Mouse (Mus musculus): Measurements from ENCODE around the gene Anapc13.

DNA sequence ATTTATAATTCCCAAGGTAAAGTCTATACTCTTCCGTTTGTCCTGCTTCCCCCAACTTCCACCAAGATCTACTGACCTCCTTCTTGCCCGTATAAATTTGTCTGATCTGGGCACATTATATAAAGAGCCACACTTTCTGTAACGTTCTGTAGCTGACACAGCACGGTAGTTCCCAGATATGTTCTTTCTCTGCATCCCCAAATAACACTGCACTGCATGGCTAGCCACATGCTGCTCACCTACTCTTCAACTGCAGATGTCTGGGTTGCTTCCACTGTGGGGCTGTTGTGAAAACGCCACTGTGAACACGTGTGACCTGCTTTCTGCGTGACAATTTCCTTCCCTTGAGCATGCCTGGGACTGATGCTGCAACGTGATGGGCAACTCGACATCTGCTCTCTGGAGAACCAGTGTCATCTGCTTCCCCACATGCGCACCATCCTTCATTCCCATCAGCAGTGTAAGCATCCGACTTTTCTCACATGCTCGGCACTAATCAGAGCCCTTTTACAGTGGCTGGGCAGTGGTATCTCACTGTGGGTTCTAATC lies 44.1 kb upstream of the Anapc13 start:
- TF ChIP-seq CTCF (IDR thresholded peaks at IDR 0.05; ENCODE audit: low read depth) (no peak), EP300 (IDR thresholded peaks at IDR 0.05; ENCODE audit: low read depth) (no peak)

Data from heart, postnatal 0 days (tissue).